Mouse (Mus musculus): ENCODE measurements around the gene Tas1r2.

Tas1r2 gene

DNA sequence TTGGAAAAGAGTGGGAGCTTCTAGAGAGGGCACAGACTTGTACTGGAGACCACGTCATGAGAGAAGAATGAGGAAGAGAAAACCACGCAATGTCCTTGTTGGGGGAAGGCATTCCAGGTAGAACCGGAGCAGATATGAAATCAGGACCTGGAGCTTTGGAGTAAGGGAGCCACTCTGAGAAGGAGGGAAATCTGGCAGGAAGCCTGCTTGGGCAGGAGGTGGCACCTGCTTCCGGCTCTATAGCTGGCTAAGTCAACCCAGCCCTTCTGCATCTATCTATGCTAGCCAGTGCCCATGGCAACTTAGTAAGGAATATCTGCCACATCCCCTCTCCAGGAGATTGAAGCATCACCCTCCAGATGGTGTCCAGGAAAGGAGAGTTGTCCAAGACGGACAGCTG, 52.6 kb downstream of the Tas1r2 start:
- no peak for DNase-seq (ENCODE audit: low read depth, low spot score)

DNA sequence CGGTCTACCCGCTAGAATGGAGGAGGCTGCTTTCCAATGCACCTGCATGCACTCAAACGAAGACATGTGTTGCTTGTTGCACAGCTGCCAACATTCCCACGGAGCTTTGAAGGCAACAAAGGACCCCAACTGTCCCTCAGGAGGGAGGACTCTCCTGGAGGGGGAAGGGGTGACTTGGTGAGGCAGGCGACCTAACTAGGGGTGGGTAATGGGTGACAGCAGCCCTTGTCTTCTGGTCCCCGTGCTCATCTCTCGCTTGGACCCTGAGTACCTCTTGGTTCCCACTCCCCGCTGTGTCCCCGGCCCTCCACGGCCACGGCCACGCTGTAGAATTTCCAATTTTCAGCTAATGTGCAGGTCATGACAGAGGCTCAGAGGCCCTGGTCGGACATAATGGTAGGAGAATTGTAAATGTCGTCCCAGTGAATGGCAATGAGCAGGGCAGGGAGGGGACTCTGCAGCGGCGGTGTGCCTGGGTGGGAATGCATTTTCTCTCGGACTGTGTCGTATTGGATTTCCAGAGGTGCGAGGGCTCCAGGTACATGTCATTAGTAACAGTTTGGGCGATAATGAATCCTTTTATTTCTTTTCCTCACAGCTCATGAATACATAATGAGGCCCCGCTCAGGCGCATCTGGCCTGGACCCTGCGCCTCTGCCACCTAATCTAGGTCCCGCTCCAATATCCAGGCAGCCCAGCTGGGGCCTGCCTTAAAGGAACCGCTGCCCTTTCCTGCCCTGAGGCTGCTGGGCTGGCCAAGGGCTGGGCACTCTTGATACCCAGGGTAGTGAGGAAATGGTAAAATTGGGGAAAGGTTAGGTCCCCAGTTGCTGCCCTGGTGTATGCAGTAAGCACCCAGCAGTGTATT, 57.4 kb downstream of the Tas1r2 start:
- no peak for DNase-seq (ENCODE audit: low read depth, low spot score)

DNA sequence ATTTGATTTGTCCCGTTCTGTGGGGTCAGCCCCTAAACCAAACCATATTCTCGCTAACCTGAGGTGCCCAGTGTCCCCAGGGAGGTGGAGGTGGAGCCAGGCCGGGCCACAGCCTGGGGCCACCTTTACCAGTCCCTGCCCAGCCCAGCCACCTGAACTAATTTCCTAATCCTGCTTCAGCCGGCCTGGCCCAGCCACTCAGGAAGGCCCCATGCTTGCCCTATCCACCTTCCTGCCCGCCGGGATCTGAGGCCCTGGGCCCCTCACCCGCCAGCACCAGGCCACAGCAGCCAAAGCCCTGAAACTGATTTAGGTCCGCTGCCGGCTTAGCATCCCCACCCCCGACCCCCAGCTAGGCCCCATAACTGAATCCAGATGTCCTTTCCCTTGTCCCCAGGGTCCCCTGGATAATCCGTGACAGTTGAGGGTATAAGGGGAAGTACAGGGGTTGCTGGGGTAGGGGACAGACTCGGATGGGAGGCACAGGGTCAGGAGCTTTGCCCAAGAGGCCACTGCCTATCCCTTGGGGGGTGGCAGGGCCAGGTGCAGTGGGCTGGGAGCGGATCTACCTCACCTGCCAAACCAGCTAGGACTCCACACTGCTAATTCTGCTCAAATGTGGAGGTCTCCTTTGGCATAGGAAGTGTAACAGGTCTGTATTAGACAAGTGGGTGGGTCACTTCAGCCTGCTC, 62.0 kb downstream of the Tas1r2 start:
- DNase-seq (ENCODE audit: low read depth, low spot score), result no peak

DNA sequence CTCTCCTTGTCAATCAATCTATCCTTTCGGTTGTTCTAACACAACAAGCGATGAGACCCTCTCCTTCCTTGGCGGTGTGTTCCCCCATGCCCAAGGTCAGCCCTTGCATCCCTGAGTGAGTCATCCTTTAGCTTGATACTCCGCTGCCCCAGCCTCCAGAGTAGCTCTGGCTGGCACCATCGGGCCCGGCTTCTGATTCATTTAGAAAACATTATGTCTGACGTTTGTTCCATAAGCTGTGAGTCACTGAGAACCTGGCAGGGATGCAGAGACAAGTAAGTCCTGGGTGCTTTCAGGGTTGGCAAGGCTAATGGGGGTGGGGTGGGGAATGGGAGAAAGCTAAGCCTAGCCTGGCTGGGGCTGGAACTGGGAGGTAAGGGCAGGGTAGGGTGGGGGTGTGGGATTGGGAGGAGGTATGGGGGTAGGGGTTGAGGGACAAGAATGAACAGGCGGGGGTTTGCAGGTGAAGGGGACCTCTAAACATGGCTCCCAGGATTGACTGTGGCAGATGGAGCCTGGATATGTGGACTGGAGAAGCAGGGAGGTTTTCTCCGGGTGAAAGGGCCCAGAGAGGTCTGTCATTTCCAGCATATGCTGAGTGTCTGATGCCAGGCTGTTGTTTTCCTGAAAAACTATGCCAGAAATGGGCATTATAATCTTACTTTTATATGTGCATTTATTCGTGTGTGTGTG, 63.3 kb downstream of the Tas1r2 start:
- no peak for DNase-seq (ENCODE audit: low read depth, low spot score)

DNA sequence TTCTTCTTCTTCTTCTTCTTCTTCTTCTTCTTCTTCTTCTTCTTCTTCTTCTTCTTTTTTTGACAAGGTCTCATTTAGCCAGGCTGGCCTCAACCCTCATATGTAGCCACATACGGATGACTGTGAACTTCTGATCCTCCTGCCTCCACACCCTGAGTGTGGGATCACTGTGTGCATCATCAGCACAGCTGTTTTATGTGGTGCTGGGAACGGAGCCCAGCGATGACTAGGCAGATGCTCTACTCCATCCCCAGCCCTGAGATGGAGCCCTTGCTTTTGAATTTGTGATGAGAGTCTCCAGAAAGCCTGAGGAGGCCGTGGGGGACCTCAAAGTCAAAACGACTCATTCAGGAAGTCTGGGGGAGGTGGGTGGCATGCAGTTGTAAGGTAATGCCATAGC, 65.6 kb downstream of the Tas1r2 start:
- no peak for DNase-seq (ENCODE audit: low read depth, low spot score)

All from CD4-positive helper T cell, adult 2 months (primary cell).